ENCODE assay signal across 8 mouse cellular contexts in genomic region chr7:16841561-16842560, GRCm38 (mm10). TPM values are rescaled to one million over a fixed set of nuclear protein-coding genes. Genes with fewer than 3 reads are reported as not detected.
DNase-seq lines count a peak whose midpoint lies in the region; ATAC-seq and TF ChIP-seq lines count a peak whose summit lies in the region.

No protein-coding gene starts in this region.

- 40% methylated on average over 11 of the region's 11 CpGs for WGBS in heart, embryonic 15.5 days
- 29% methylated on average over 11 of the region's 11 CpGs for WGBS in liver, embryonic 15.5 days (ENCODE audit: insufficient replicate concordance)
- 47% methylated on average over 11 of the region's 11 CpGs for WGBS in neural tube, embryonic 12.5 days

- no peak for TF ChIP-seq POLR2A in testis, adult 2 months (IDR thresholded peaks at IDR 0.05; ENCODE audit: control insufficient read depth, low read depth, low read length)

- no peak; the same call in 1 of the 2 replicates for ATAC-seq in heart, embryonic 15.5 days (replicated peaks; ENCODE audit: insufficient number of reproducible peaks, insufficient read depth, low FRiP score, low read depth)
- ATAC-seq in liver, embryonic 15.5 days (ENCODE audit: insufficient read depth) = no peak
- ATAC-seq in neural tube, embryonic 12.5 days (ENCODE audit: low FRiP score, low read depth) = no peak; the same call in 1 of the 2 replicates

- H3K4me1 ChIP-seq in testis, adult 2 months (ENCODE audit: control insufficient read depth, insufficient read depth, low read length) = peaks cover 40% of the 10 kb centered on the region
- H3K4me1 ChIP-seq in heart, embryonic 15.5 days (replicated peaks) = peaks cover 34% of the 10 kb centered on the region
- peaks cover 67% of the 10 kb centered on the region for H3K4me1 ChIP-seq in liver, embryonic 15.5 days (replicated peaks)
- H3K4me1 ChIP-seq in neural tube, embryonic 12.5 days = peaks cover 30% of the 10 kb centered on the region

- no peak for TF ChIP-seq CTCF in testis, adult 2 months (IDR thresholded peaks at IDR 0.05; ENCODE audit: control insufficient read depth, insufficient read depth, insufficient replicate concordance, low read depth, low read length)

- no peak for DNase-seq in testis, postnatal 14 days (ENCODE audit: low spot score)
- DNase-seq in embryo, embryonic 10 days (ENCODE audit: low spot score) = no peak
- DNase-seq in gastrocnemius, postnatal 4 days (ENCODE audit: low spot score in 2 of 2) = no peak
- no peak for DNase-seq in urinary bladder, adult 2 months (ENCODE audit: low spot score)

- H3K9me3 ChIP-seq in heart, embryonic 15.5 days (replicated peaks) = no peaks in the 10 kb centered on the region
- no peaks in the 10 kb centered on the region for H3K9me3 ChIP-seq in liver, embryonic 15.5 days (replicated peaks)
- no peaks in the 10 kb centered on the region for H3K9me3 ChIP-seq in neural tube, embryonic 12.5 days

- H3K36me3 ChIP-seq in testis, adult 2 months (ENCODE audit: control insufficient read depth, insufficient read depth, low read length) = peaks cover 3% of the 10 kb centered on the region
- H3K36me3 ChIP-seq in heart, embryonic 15.5 days = peaks cover 42% of the 10 kb centered on the region
- peaks cover 47% of the 10 kb centered on the region for H3K36me3 ChIP-seq in liver, embryonic 15.5 days (replicated peaks)
- H3K36me3 ChIP-seq in neural tube, embryonic 12.5 days = peaks cover 51% of the 10 kb centered on the region

- H3K4me2 ChIP-seq in heart, embryonic 15.5 days = peak overlapping the region; percentile 97
- peak overlapping the region; percentile 95 for H3K4me2 ChIP-seq in liver, embryonic 15.5 days
- peak overlapping the region; percentile 97 for H3K4me2 ChIP-seq in neural tube, embryonic 12.5 days (replicated peaks)

- peak overlapping the region; percentile 84 for H3K4me3 ChIP-seq in testis, adult 2 months (ENCODE audit: control insufficient read depth, low read depth, low read length)
- H3K4me3 ChIP-seq in heart, embryonic 15.5 days = peak overlapping the region; percentile 86
- H3K4me3 ChIP-seq in liver, embryonic 15.5 days (replicated peaks) = peak overlapping the region; percentile 77
- peak overlapping the region; percentile 56 for H3K4me3 ChIP-seq in neural tube, embryonic 12.5 days

- no peak overlapping the region for H3K27ac ChIP-seq in testis, adult 2 months (ENCODE audit: control insufficient read depth, insufficient read depth, low read depth, low read length)
- H3K27ac ChIP-seq in heart, embryonic 15.5 days = peak overlapping the region; percentile 88
- peak overlapping the region; percentile 79 for H3K27ac ChIP-seq in liver, embryonic 15.5 days (replicated peaks)
- H3K27ac ChIP-seq in neural tube, embryonic 12.5 days = peak overlapping the region; percentile 38; the same call in 1 of the 2 replicates

- no peak overlapping the region for H3K9ac ChIP-seq in heart, embryonic 15.5 days
- peak overlapping the region; percentile 82; the same call in 1 of the 2 replicates for H3K9ac ChIP-seq in liver, embryonic 15.5 days
- peak overlapping the region; percentile 76 for H3K9ac ChIP-seq in neural tube, embryonic 12.5 days

- no peaks in the 10 kb centered on the region for H3K27me3 ChIP-seq in testis, adult 2 months (ENCODE audit: control insufficient read depth, insufficient read depth, low read length)
- no peaks in the 10 kb centered on the region for H3K27me3 ChIP-seq in heart, embryonic 15.5 days
- no peaks in the 10 kb centered on the region for H3K27me3 ChIP-seq in liver, embryonic 15.5 days
- H3K27me3 ChIP-seq in neural tube, embryonic 12.5 days (replicated peaks) = no peaks in the 10 kb centered on the region

RNA-seq across cellular contexts. Expression of gene Prkd2, which starts 0.8 kb away (rescaled TPM):
- 2.8 and 4.5 TPM in 2 replicates for polyA plus RNA-seq in testis, adult 2 months (2012; rRNA removed)
- 9.9 and 13.3 TPM in 2 replicates for polyA plus RNA-seq in heart, embryonic 15.5 days (2015; fragmentation: Nextera tagmentation; extraction: Ambion mirVana)
- 3.2 and 3.8 TPM in 2 replicates for polyA plus RNA-seq in liver, embryonic 15.5 days (2015; fragmentation: Nextera tagmentation; extraction: Ambion mirVana)
- polyA plus RNA-seq in neural tube, embryonic 12.5 days (2016; fragmentation: Nextera tagmentation; extraction: Ambion mirVana) = 9.5 and 10.4 TPM in 2 replicates
- 10 to 100 TPM; 16.8 to 17.4 TPM for total RNA-seq in gastrocnemius, postnatal 4 days (2021)
- 19.2 and 24.4 TPM in 2 replicates for polyA plus RNA-seq in urinary bladder, adult 2 months (2012; rRNA removed)

RNA-seq across cellular contexts. Expression of gene Fkrp, which starts 25.3 kb away (rescaled TPM):
- polyA plus RNA-seq in testis, adult 2 months (2012; rRNA removed) = 3.4 and 3.6 TPM in 2 replicates
- 30.8 and 32.7 TPM in 2 replicates for polyA plus RNA-seq in heart, embryonic 15.5 days (2015; fragmentation: Nextera tagmentation; extraction: Ambion mirVana)
- polyA plus RNA-seq in liver, embryonic 15.5 days (2015; fragmentation: Nextera tagmentation; extraction: Ambion mirVana) = 8.2 and 9.0 TPM in 2 replicates
- 35.7 and 36.2 TPM in 2 replicates for polyA plus RNA-seq in neural tube, embryonic 12.5 days (2016; fragmentation: Nextera tagmentation; extraction: Ambion mirVana)
- 10 to 100 TPM; 22.7 to 22.9 TPM for total RNA-seq in gastrocnemius, postnatal 4 days (2021)
- polyA plus RNA-seq in urinary bladder, adult 2 months (2012; rRNA removed) = 17.2 and 21.3 TPM in 2 replicates

RNA-seq across cellular contexts. Expression of gene Strn4, which starts 26.2 kb away (rescaled TPM):
- 130 and 147 TPM in 2 replicates for polyA plus RNA-seq in testis, adult 2 months (2012; rRNA removed)
- 73.9 and 90.0 TPM in 2 replicates for polyA plus RNA-seq in heart, embryonic 15.5 days (2015; fragmentation: Nextera tagmentation; extraction: Ambion mirVana)
- 30.9 and 37.8 TPM in 2 replicates for polyA plus RNA-seq in liver, embryonic 15.5 days (2015; fragmentation: Nextera tagmentation; extraction: Ambion mirVana)
- polyA plus RNA-seq in neural tube, embryonic 12.5 days (2016; fragmentation: Nextera tagmentation; extraction: Ambion mirVana) = 170 and 172 TPM in 2 replicates
- 10 to 100 TPM; 66.6 to 78.7 TPM for total RNA-seq in gastrocnemius, postnatal 4 days (2021)
- polyA plus RNA-seq in urinary bladder, adult 2 months (2012; rRNA removed) = 78.6 and 101 TPM in 2 replicates

RNA-seq across cellular contexts. Expression of gene Dact3, which starts 33.3 kb away (rescaled TPM):
- polyA plus RNA-seq in testis, adult 2 months (2012; rRNA removed) = 30.7 and 31.2 TPM in 2 replicates
- polyA plus RNA-seq in heart, embryonic 15.5 days (2015; fragmentation: Nextera tagmentation; extraction: Ambion mirVana) = 5.8 and 7.0 TPM in 2 replicates
- polyA plus RNA-seq in liver, embryonic 15.5 days (2015; fragmentation: Nextera tagmentation; extraction: Ambion mirVana) = 0.14 and 0.17 TPM in 2 replicates
- 9.0 and 10.2 TPM in 2 replicates for polyA plus RNA-seq in neural tube, embryonic 12.5 days (2016; fragmentation: Nextera tagmentation; extraction: Ambion mirVana)
- total RNA-seq in gastrocnemius, postnatal 4 days (2021) = 10 to 100 TPM; 17.8 to 19.0 TPM
- 61.5 and 82.9 TPM in 2 replicates for polyA plus RNA-seq in urinary bladder, adult 2 months (2012; rRNA removed)

RNA-seq across cellular contexts. Expression of gene Gng8, which starts 49.7 kb away (rescaled TPM):
- 9.5 and 10.3 TPM in 2 replicates for polyA plus RNA-seq in testis, adult 2 months (2012; rRNA removed)
- 4.2 and 5.2 TPM in 2 replicates for polyA plus RNA-seq in heart, embryonic 15.5 days (2015; fragmentation: Nextera tagmentation; extraction: Ambion mirVana)
- 0.13 TPM in 2 replicates for polyA plus RNA-seq in liver, embryonic 15.5 days (2015; fragmentation: Nextera tagmentation; extraction: Ambion mirVana)
- 8.4 and 9.6 TPM in 2 replicates for polyA plus RNA-seq in neural tube, embryonic 12.5 days (2016; fragmentation: Nextera tagmentation; extraction: Ambion mirVana)
- 1 to 10 TPM; 2.6 TPM for total RNA-seq in gastrocnemius, postnatal 4 days (2021)
- 26.7 and 27.5 TPM in 2 replicates for polyA plus RNA-seq in urinary bladder, adult 2 months (2012; rRNA removed)
